Mouse (Mus musculus): ENCODE data around the gene Mapre3. TPM values are rescaled to one million over a fixed set of nuclear protein-coding genes. Genes with fewer than 3 reads are reported as not detected.

The Mapre3 gene
- polyA plus RNA-seq, 2 experiments: 28.2 to 64.7 TPM

DNA sequence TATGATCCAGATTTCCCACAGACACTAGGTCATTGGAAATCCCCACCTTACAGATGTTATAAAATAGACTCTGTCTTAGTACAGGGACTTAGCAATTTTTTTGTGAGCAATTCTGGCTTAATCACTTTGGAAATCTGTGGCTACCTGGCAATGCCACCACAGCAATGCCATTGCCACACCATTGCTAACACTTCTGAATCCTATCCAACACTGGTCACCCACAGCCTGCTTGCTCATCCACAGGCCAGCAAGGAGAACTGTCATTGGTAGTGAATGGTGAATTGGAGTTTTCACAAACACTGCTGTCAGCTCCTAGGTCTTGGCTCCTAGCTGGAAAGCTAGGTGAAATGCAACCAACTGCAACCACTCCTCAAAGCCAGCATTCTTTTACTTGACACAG is 96.0 kb downstream of the Mapre3 start:
- Histone ChIP-seq H3K4me2 (replicated peaks; ENCODE audit: low read depth, low read length, severe bottlenecking) (no peak overlapping the region), H3K9me3 (ENCODE audit: control insufficient read depth, low read length) (no peaks in the 10 kb centered on the region), H3K27me3 (ENCODE audit: control insufficient read depth, insufficient read depth, low read length) (no peaks in the 10 kb centered on the region), H3K36me3 (ENCODE audit: control insufficient read depth, insufficient read depth, low read length) (peaks cover 10% of the 10 kb centered on the region), H3K4me3 (replicated peaks; ENCODE audit: low read length) (no peak overlapping the region), H3K4me1 (ENCODE audit: control insufficient read depth, insufficient read depth, low read length) (peaks cover 66% of the 10 kb centered on the region), H3K9ac (ENCODE audit: low read depth, low read length, severe bottlenecking) (no peak overlapping the region), H3K27ac (replicated peaks; ENCODE audit: low read depth, low read length) (peak overlapping the region; percentile 97)
- no peak for TF ChIP-seq POLR2A (IDR thresholded peaks at IDR 0.05; ENCODE audit: borderline replicate concordance, extremely low read depth, insufficient read depth, insufficient read length)
- ATAC-seq (ENCODE audit: low FRiP score, low read depth): no peak
- DNase-seq (ENCODE audit: low spot score): no peak

DNA sequence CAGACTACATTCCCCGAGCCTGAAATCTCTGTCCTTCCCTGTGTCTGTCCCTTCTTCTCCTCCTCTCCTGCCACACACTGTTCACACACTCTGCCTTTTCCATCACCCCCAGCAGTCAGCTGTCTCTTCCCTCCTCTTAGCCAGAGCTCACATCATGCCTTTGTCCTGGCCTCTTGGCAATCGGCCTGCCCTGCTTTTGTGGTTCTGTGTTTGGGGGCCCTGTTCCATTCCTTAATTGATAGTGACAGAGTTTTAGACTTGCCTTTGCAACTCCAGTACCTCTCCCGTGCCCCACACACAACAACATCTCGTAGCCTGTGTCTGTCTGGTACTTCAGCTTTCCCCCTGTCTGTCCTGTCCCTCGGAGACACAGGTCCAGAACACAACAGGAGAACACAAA is 97.7 kb downstream of the Mapre3 start:
- ATAC-seq (ENCODE audit: low FRiP score, low read depth) (no peak), DNase-seq (ENCODE audit: low spot score) (peak; percentile 23)
- 57% methylated on average over 5 of the region's 5 CpGs for WGBS

DNA sequence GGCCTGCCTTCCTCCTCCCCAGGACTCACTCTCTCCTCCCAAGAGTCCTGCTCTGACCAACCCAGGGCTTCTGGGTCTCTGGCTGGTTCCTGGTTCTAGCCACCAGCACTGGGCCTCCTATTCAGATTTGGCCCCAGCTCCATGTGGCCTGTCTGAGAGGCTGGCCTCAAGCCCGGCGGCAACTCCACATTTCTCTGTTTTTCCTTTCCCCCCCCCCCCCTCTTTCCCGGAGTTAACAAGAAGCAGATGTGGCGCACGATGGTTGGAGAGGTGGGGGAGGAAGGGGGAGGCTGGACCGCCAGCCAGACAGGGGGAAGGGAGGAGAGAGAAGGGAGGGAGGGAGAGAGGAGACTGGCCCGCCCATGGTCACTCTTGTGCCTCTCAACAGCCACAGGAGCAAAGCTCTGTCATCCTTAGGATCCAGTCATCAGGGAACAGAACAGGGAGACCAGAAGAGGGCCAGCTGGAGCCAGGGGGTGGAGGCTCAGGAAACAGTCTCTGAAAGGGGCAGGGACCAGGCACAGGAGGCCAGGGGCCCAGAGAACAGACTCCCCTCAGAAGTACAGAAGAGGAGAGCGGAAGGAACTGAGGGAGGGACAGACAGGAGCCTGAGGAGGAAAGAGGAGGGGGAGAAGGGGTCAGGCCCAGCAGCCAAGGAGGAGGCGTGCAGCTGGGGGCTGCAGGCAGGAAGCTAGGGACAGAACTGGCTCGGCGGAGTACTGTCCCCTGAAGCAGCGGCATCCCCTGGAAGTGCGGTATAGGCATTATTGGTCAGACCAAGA is 98.8 kb downstream of the Mapre3 start, which contains the start of gene Emilin1:
Gene Emilin1 (plus strand): TSS at position 343 of the 782 bp plus-strand sequence.
- DNase-seq (ENCODE audit: low spot score): peak; percentile 91
- peak within 1 kb of the TSS; percentile 91 for H3K4me2 ChIP-seq (replicated peaks; ENCODE audit: low read depth, low read length, severe bottlenecking)
- peak within 1 kb of the TSS; percentile 62 for H3K4me3 ChIP-seq (replicated peaks; ENCODE audit: low read length)
- peak; percentile 85 for ATAC-seq (ENCODE audit: low FRiP score, low read depth)
- peak within 1 kb of the TSS; percentile 71 for H3K9ac ChIP-seq (ENCODE audit: low read depth, low read length, severe bottlenecking)
- TF ChIP-seq POLR2A (IDR thresholded peaks at IDR 0.05; ENCODE audit: borderline replicate concordance, extremely low read depth, insufficient read depth, insufficient read length): peak; percentile 26; the same call in 1 of the 2 replicates
- no peaks in the 10 kb centered on the region for H3K9me3 ChIP-seq (ENCODE audit: control insufficient read depth, low read length)
- 9% methylated on average over 10 of the region's 13 CpGs for WGBS
- H3K27me3 ChIP-seq (ENCODE audit: control insufficient read depth, insufficient read depth, low read length): no peaks in the 10 kb centered on the region
- H3K36me3 ChIP-seq (ENCODE audit: control insufficient read depth, insufficient read depth, low read length): peaks cover 18% of the 10 kb centered on the region
- peaks cover 60% of the 10 kb centered on the region for H3K4me1 ChIP-seq (ENCODE audit: control insufficient read depth, insufficient read depth, low read length)
- H3K27ac ChIP-seq (replicated peaks; ENCODE audit: low read depth, low read length): peak within 1 kb of the TSS; percentile 97

More for the DNA sequence above, 97.7 kb downstream of the Mapre3 start:
- H3K27ac ChIP-seq (replicated peaks; ENCODE audit: low read depth, low read length): peak overlapping the region; percentile 97
- H3K9me3 ChIP-seq (ENCODE audit: control insufficient read depth, low read length): no peaks in the 10 kb centered on the region
- no peaks in the 10 kb centered on the region for H3K27me3 ChIP-seq (ENCODE audit: control insufficient read depth, insufficient read depth, low read length)
- peaks cover 7% of the 10 kb centered on the region for H3K36me3 ChIP-seq (ENCODE audit: control insufficient read depth, insufficient read depth, low read length)
- peaks cover 64% of the 10 kb centered on the region for H3K4me1 ChIP-seq (ENCODE audit: control insufficient read depth, insufficient read depth, low read length)
- no peak overlapping the region for H3K4me2 ChIP-seq (replicated peaks; ENCODE audit: low read depth, low read length, severe bottlenecking)
- TF ChIP-seq POLR2A (IDR thresholded peaks at IDR 0.05; ENCODE audit: borderline replicate concordance, extremely low read depth, insufficient read depth, insufficient read length): no peak
- H3K9ac ChIP-seq (ENCODE audit: low read depth, low read length, severe bottlenecking): 0 out of 2 replicates have a peak overlapping the region, but pooled peaks have one; percentile 71
- H3K4me3 ChIP-seq (replicated peaks; ENCODE audit: low read length): no peak overlapping the region

DNA sequence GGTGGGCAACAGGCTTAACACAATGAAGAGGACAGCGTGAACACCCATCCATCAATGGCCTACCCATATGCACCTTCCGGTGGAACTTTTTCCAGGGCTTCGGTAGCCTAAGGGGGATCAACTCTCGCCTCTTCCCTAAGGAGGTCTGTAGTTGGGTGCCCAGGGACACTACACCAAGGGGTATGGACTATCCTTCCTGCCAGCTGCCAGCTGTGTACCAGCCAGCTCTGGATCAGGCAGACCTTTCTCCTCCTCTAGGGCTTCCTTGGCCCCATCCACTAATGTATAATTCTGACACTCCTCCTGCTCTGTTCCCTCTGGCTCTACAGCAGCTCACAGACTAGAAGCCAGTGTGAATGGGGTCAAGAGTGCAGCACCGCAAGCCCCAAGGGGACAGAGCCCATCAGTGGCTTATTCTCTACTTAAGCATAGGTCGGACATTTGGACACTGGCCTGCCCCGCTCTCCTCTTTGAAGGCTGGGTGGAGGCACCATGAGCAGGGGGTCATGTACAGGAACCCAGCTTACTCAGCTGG is 99.7 kb downstream of the Mapre3 start:
- Histone ChIP-seq H3K4me2 (replicated peaks; ENCODE audit: low read depth, low read length, severe bottlenecking) (peak overlapping the region; percentile 91), H3K27me3 (ENCODE audit: control insufficient read depth, insufficient read depth, low read length) (no peaks in the 10 kb centered on the region), H3K9ac (ENCODE audit: low read depth, low read length, severe bottlenecking) (peak overlapping the region; percentile 71), H3K36me3 (ENCODE audit: control insufficient read depth, insufficient read depth, low read length) (peaks cover 27% of the 10 kb centered on the region), H3K27ac (replicated peaks; ENCODE audit: low read depth, low read length) (peak overlapping the region; percentile 97), H3K9me3 (ENCODE audit: control insufficient read depth, low read length) (no peaks in the 10 kb centered on the region), H3K4me3 (replicated peaks; ENCODE audit: low read length) (peak overlapping the region; percentile 62), H3K4me1 (ENCODE audit: control insufficient read depth, insufficient read depth, low read length) (peaks cover 53% of the 10 kb centered on the region)
- no peak for DNase-seq (ENCODE audit: low spot score)
- TF ChIP-seq POLR2A (IDR thresholded peaks at IDR 0.05; ENCODE audit: borderline replicate concordance, extremely low read depth, insufficient read depth, insufficient read length): no peak
- WGBS: 26% methylated on average over 5 of the region's 7 CpGs
- no peak for ATAC-seq (ENCODE audit: low FRiP score, low read depth)

DNA sequence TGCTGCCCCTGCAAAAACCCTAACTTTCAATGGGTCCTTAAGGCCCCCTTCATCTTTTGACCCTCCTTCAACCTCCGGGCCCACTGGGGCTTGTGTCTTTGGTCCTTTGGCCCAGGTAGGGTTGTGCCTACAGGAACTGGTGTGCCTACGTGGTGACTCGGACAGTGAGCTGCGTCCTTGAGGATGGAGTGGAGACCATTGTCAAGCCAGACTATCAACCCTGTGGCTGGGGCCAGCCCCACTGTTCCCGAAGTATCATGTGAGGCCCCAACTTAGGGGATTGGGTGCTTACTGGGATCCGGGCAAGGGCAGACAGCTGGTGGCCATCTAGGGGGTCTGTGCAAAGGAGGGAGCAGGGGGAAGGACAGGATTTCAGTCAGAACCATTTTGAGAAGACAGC is 100.4 kb downstream of the Mapre3 start:
- peak overlapping the region; percentile 91 for H3K4me2 ChIP-seq (replicated peaks; ENCODE audit: low read depth, low read length, severe bottlenecking)
- ATAC-seq (ENCODE audit: low FRiP score, low read depth): no peak
- H3K27me3 ChIP-seq (ENCODE audit: control insufficient read depth, insufficient read depth, low read length): no peaks in the 10 kb centered on the region
- peak overlapping the region; percentile 62 for H3K4me3 ChIP-seq (replicated peaks; ENCODE audit: low read length)
- peak overlapping the region; percentile 71 for H3K9ac ChIP-seq (ENCODE audit: low read depth, low read length, severe bottlenecking)
- TF ChIP-seq POLR2A (IDR thresholded peaks at IDR 0.05; ENCODE audit: borderline replicate concordance, extremely low read depth, insufficient read depth, insufficient read length): no peak
- no peak for DNase-seq (ENCODE audit: low spot score)
- no peaks in the 10 kb centered on the region for H3K9me3 ChIP-seq (ENCODE audit: control insufficient read depth, low read length)
- peaks cover 34% of the 10 kb centered on the region for H3K36me3 ChIP-seq (ENCODE audit: control insufficient read depth, insufficient read depth, low read length)
- 33% methylated on average over 6 of the region's 6 CpGs for WGBS
- peak overlapping the region; percentile 97 for H3K27ac ChIP-seq (replicated peaks; ENCODE audit: low read depth, low read length)
- peaks cover 47% of the 10 kb centered on the region for H3K4me1 ChIP-seq (ENCODE audit: control insufficient read depth, insufficient read depth, low read length)
